Mouse (Mus musculus) testis, adult 2 months (tissue): ENCODE results near the gene 2700097O09Rik.
"Not testable (repeated sequence)": the region's sequence is repeated elsewhere in the genome, so short reads cannot be mapped to it uniquely, and the experiment has no call there.

Experiments used
- CTCF ChIP-seq: fragments of 200-500 bp; IDR thresholded peaks from 2 replicates; pipeline ENCODE4 v1.5.1; 2012; ENCODE audit warnings: low read depth, mild to moderate bottlenecking, inconsistent platforms, low read length, moderate library complexity; ENCODE audit not compliant: control insufficient read depth, insufficient read depth, insufficient replicate concordance
- POLR2A ChIP-seq: fragments of 200-500 bp; IDR thresholded peaks from 2 replicates; pipeline ENCODE4 v1.6.1; 2012; ENCODE audit warnings: low read depth, mild to moderate bottlenecking, inconsistent platforms, low read length, moderate library complexity; ENCODE audit not compliant: control insufficient read depth

DNA sequence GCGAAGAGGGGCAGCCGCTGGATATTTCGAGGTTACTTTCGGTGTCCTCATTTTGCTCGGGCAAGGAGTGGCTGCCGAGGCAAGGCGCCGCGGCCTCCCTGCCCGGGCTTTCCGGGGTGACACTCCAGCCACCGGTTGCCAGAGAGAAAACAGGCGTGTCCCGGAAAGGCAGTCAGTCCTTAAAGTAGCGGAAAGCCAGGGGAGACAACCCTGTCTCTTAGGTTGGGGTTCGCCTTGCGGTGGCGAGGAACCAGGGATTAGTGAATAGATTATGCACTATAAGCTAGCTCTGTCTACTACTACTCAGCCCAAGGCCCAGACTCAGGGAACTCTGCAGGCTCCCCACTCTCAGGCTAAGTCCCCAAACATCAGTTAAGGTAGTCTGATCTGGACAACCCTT, 44.8 kb upstream of the 2700097O09Rik start:
- not testable (repeated sequence) for TF ChIP-seq CTCF, POLR2A
